Mouse (Mus musculus) colon, adult 2 months (tissue): ENCODE data around the gene Dusp1. TPM values are rescaled to one million over a fixed set of nuclear protein-coding genes. Genes with fewer than 3 reads are reported as not detected.

ENCODE experiments used
- polyA plus RNA-seq: library from polyadenylated mRNA; depleted of rRNA; stranded (reverse); fragments of >200 nt; gene quantifications from 2 replicates; pipeline ENCODE4 v1.2.3, GENCODE M21; 2012; rRNA removed

The Dusp1 gene
- 60.7 and 68.1 TPM in 2 replicates for polyA plus RNA-seq

DNA sequence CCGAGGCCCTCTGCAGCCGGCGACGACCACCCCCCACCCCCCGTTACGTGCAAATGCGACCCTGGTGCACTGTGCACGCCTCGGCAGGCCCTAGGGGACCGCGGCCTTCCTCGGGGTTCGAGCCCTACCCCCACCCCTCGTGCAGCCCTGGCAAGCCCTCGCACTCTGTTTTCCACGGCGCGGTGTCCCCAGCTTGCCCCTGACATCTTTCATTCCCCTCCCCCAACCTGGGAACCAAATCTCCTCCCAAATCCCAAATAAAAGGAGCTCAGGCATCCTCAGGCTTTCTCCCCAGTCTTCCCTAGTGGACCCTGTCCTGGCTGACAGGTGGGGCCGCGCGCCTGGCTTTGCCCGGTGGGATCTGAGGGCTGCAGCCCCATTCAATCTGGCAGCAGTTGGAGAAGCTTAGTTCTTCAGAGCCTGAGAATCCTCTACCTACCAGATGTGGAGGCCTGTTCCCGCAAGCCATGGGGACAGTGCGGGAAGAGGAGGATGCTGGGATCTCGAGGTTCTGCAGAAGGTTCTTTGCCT lies at the start of gene Dusp1:
Gene Dusp1 (minus strand): TSS at position 478 of the 531 bp plus-strand sequence.

DNA sequence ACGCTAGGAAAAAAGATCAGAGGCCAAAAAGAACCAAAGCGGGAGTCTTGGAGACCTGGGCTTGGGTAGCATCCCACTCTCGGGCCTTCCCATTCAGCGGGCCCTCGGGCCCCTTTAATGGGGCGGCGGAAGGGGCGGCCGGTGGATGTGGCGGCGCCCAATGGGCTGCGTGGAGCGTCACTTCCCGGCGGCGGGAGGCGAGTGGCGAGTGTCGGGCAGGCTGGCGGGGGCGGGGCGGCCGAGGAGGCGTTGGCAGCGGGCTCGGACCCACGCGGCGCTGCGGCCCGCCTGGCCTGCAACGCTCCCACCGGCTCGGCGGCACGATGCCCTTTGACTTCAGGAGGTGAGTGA lies 663 bp downstream of the Dusp1 start, which contains the start of gene Ergic1:
Gene Ergic1 (plus strand): TSS at position 200 of the 351 bp plus-strand sequence.

Other genes starting within 250 kb of the Dusp1 start
- gene Neurl1b, start 147.3 kb downstream of the Dusp1 start, polyA plus RNA-seq = 130 and 139 TPM in 2 replicates
- 136 and 165 TPM in 2 replicates for gene Ergic1, start 639 bp downstream of the Dusp1 start, polyA plus RNA-seq
- 129 and 201 TPM in 2 replicates for gene Atp6v0e, start 101.1 kb upstream of the Dusp1 start, polyA plus RNA-seq
- gene Crebrf, start 153.5 kb upstream of the Dusp1 start, polyA plus RNA-seq = 1.4 and 1.9 TPM in 2 replicates
- 15.8 and 16.7 TPM in 2 replicates for gene Bnip1, start 218.9 kb upstream of the Dusp1 start, polyA plus RNA-seq